Mouse (Mus musculus): ENCODE measurements at regions not wholly inside any gene's neighbourhood (a gene's known extent, or its start where the extent isn't known, plus 50 kb on each side); places are given as distances from the start of the nearest gene placed in this dataset.

DNA sequence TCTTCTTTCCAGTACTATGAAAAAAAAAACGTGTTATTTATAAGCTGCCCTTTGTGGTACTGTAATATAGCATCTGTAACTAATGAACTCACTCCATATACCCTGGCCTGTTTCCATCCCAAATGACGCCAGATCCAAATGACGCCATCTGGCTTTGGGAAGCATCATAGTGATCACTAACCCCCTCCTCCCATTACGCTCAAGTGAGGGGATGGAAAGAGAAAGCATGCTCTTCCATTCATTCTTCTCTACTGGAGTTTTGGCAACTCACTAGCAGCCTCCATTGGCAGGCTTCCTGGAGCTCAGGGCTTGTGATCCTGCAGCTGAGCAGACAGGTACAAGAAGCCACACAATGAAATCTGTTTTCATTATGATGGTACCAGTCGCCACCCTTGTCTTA lies 358.3 kb upstream of the Vstm2b start:
- TF ChIP-seq CTCF (conservative IDR thresholded peaks at IDR 0.05; ENCODE audit: insufficient read depth, insufficient read length, low read depth, low read length): no peak
- TF ChIP-seq POLR2A (IDR thresholded peaks at IDR 0.05; ENCODE audit: low read depth, low read length): no peak
